Mouse (Mus musculus) embryonic facial prominence, embryonic 15.5 days (tissue): ENCODE data around the gene Ankrd33. TPM values are rescaled to one million over a fixed set of nuclear protein-coding genes. Genes with fewer than 3 reads are reported as not detected.

Experiments used
- ATAC-seq: fragments of 200-750 bp; cut with Nextera tagmentation; 2 replicates; pipeline ENCODE4 v1.8.0; 2017; ENCODE audit warnings: low read depth, moderate TSS enrichment; ENCODE audit not compliant: insufficient number of reproducible peaks, low FRiP score, low TSS enrichment
- H3K27ac ChIP-seq: fragments of 300-500 bp; sonication (generic); replicated peaks from 2 replicates; pipeline ENCODE4 v1.5.1; 2015; ENCODE audit warnings: mild to moderate bottlenecking, inconsistent platforms
- H3K27me3 ChIP-seq: fragments of 300-500 bp; sonication (generic); 2 replicates; pipeline ENCODE4 v1.6.1; 2015; ENCODE audit warnings: inconsistent platforms
- H3K36me3 ChIP-seq: fragments of 300-500 bp; sonication (generic); 2 replicates; pipeline ENCODE4 v1.6.1; 2015; ENCODE audit warnings: mild to moderate bottlenecking, inconsistent platforms
- H3K4me1 ChIP-seq: fragments of 300-500 bp; sonication (generic); 2 replicates; pipeline ENCODE4 v1.6.1; 2015; ENCODE audit warnings: inconsistent platforms
- H3K4me2 ChIP-seq: fragments of 300-500 bp; sonication (generic); replicated peaks from 2 replicates; pipeline ENCODE4 v1.6.1; 2015; ENCODE audit warnings: mild to moderate bottlenecking, inconsistent platforms
- H3K4me3 ChIP-seq: fragments of 300-500 bp; sonication (generic); replicated peaks from 2 replicates; pipeline ENCODE4 v1.5.1; 2015; ENCODE audit warnings: mild to moderate bottlenecking, inconsistent platforms
- H3K9ac ChIP-seq: fragments of 300-500 bp; sonication (generic); 2 replicates; pipeline ENCODE4 v1.6.1; 2015; ENCODE audit warnings: inconsistent platforms
- H3K9me3 ChIP-seq: fragments of 300-500 bp; sonication (generic); replicated peaks from 2 replicates; pipeline ENCODE4 v1.6.1; 2016; ENCODE audit warnings: inconsistent platforms
- WGBS: fragments of 180-500 bp; shearing (Covaris S2); methylation state at CpG from one replicate; pipeline ENCODE4 v1.1.7; 2015; 5-methylcytosine and 5-hydroxymethylcytosine counted together
- polyA plus RNA-seq: library from polyadenylated mRNA; unstranded; fragments of >200 nt; fragmentation: Nextera tagmentation; extraction: Ambion mirVana; gene quantifications from 2 replicates; pipeline ENCODE4 v1.2.1, GENCODE M21; 2015

The Ankrd33 gene
- polyA plus RNA-seq, 1 experiment from 2014 or later, result not detected

DNA sequence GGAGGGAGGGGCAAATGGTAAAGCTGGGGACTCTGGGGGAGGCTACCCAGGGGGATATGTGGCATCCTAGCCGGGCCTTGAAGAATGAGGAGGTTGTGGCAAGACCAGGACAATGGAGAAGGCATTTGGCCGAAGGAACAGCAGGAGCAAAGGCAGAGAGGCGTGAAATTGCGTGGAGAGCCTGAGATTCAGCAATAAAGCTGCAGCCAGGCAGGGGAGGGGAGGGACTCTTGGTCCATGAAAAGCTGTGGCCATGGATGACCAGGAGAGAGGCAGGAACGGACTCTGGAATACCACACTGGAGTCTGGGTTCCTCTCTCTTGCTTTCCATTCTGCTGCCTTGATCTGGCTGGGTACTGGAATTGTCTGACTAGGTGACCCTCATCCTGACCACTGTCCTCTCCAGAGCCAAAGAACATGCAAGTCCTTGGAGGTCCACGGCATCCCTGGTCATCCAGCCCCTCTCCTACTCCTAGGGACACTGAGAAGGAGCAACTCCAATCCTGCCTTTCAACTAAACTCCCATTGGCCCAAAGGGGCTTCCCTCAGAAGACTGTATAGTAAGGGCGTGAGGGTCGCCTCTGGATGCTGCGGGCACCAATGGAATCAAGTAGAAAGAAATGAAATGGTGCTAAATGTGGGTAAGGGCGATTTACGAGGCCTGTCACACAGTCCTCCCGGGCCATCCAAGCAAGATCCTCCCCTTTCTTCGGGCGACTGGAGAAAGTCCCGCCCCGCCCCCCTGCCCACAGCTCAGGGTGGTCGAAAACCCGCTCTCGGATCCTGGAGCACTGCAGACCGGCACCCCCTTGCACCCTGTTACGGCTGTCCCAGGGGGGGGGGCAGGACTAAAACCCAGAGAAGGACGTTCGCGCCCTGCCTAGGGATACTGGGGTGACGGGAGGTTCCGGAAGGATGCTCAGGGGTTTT, 39.2 kb upstream of the Ankrd33 start:
- Histone ChIP-seq H3K36me3 (no peaks in the 10 kb centered on the region), H3K27ac (no peak overlapping the region), H3K9ac (peak overlapping the region; percentile 9; the same call in 1 of the 2 replicates), H3K9me3 (no peaks in the 10 kb centered on the region), H3K27me3 (peaks cover 9% of the 10 kb centered on the region; the same call in 1 of the 2 replicates), H3K4me3 (peak overlapping the region; percentile 66), H3K4me1 (peaks cover 65% of the 10 kb centered on the region), H3K4me2 (peak overlapping the region; percentile 88)
- 13% methylated on average over 26 of the region's 26 CpGs for WGBS
- ATAC-seq, result no peak

DNA sequence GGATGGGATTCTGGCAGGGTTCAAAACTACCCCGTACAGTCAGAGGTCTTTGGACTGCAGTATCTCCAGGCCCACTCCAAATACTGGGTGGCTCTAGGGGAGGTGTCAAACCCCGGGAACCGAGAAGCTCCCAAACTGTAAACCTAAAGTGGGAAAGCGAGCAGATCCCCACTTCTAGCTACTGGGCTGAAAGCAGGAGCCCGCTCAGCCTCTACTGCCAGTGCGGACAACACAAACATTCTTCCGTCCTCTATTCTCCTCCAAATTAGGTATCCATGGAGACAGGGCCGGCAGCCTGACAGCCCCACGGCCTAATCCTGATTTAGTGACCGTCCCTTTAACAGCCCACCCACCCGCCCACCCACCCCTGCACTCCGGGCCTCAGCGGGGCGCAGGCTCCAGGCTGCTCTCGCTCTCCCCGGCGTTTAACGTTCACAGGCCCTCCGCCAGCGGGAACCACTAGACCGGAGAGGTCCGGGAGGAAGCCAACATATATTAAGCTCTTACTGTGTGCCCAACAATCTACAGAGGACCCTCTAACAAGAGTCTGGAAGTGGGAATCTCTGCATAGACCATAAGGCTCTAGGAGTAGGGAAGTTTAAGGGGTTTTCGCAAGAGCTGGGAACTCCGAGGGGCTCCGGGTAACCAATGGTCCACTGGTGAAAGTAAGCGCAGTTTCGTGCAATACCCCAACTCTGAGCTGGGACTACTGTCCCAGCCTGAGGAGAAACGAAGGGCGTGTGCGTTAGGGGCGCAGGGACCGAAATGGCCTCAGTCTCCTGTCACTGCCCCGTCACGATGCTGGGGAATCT, 38.3 kb upstream of the Ankrd33 start:
- Histone ChIP-seq H3K27ac (peak overlapping the region; percentile 73; the same call in 1 of the 2 replicates), H3K9ac (peak overlapping the region; percentile 69), H3K4me3 (peak overlapping the region; percentile 66), H3K9me3 (no peaks in the 10 kb centered on the region), H3K4me2 (peak overlapping the region; percentile 88), H3K36me3 (no peaks in the 10 kb centered on the region), H3K4me1 (peaks cover 69% of the 10 kb centered on the region), H3K27me3 (peaks cover 9% of the 10 kb centered on the region; the same call in 1 of the 2 replicates)
- 5% methylated on average over 34 of the region's 34 CpGs for WGBS
- ATAC-seq, result no peak

DNA sequence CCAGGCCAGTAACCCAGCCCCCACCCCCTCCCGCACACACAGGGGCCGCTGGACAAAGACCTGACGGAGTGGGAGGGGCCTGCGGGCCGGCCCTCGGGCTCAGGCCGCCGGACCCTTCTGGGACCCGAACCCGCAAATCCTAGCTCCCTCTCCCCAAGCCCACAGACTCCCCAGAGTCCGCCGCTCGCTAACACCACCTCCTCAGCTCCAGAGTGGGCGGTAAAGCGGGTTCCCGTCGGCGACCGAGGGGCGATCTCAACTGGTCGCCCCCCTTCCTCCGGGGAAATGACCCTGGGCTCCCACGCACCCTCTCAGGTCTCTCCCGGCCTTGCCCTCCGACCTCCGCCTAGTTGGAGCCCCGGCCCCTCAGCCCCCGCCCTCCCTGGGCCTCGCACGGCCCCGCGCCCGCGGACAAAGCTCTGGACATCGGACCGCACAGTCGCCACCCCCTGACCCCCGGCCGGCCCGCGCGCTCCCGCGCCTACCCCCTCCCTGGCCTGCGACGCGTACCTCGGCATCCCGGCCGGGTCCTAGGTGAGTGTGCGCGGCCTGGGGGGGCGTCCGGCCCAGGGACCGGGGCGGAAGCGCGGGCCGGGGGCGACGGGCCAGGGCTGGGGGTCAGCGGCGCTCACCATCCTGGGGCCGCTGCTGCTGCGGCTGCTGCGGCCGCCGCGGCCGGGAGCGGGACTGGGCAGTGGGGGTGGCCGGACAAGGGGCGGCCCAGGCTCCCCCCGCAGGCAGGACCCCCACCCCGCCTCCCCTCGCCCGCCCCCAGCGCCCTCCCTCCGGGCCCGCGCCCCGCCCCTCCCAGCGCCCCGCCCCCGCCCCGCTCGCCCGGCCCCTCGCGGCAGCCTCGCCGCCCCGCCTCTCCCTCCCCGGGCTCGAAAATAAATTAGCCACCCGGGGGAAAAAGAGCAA, 37.5 kb upstream of the Ankrd33 start, which contains the start of gene Fignl2:
Gene Fignl2, minus strand, starts transcription at position 755 of the 918 bp plus-strand sequence.
- H3K4me3 ChIP-seq, result peak within 1 kb of the TSS; percentile 66
- H3K9ac ChIP-seq, result peak within 1 kb of the TSS; percentile 69
- no peaks in the 10 kb centered on the region for H3K36me3 ChIP-seq
- peaks cover 68% of the 10 kb centered on the region for H3K4me1 ChIP-seq
- peaks cover 9% of the 10 kb centered on the region; the same call in 1 of the 2 replicates for H3K27me3 ChIP-seq
- peak within 1 kb of the TSS; percentile 88 for H3K4me2 ChIP-seq
- H3K9me3 ChIP-seq, result no peaks in the 10 kb centered on the region
- peak within 1 kb of the TSS; percentile 73 for H3K27ac ChIP-seq
- WGBS, result under 1% methylated on average over 63 of the region's 96 CpGs
- ATAC-seq, result peak; percentile 40

DNA sequence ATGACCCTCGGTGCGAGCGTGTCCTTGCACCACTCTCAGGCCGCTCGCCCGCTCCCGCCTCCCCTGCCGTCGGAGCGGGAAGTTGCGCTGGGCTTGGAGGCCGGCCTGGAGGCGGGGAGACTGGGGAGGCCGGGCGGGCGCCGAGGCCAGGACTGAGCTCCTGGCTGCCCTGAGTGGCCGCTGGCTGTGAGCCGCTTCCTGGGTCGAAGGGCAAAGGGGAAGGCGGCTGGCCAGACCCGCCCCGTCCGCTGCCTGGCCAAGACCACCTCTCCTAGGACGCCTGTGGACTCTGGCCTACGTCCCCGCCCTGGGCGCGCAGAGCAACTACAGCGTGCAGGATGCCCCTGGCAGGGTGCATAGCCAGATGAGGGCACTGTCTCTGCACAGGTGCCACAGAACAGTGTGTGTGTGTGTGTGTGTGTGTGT, 36.8 kb upstream of the Ankrd33 start:
- H3K36me3 ChIP-seq, result no peaks in the 10 kb centered on the region
- peak; percentile 61 for ATAC-seq
- H3K27ac ChIP-seq, result peak overlapping the region; percentile 73
- H3K27me3 ChIP-seq, result peaks cover 9% of the 10 kb centered on the region; the same call in 1 of the 2 replicates
- H3K4me2 ChIP-seq, result peak overlapping the region; percentile 88
- peak overlapping the region; percentile 66 for H3K4me3 ChIP-seq
- H3K9ac ChIP-seq, result peak overlapping the region; percentile 49
- no peaks in the 10 kb centered on the region for H3K9me3 ChIP-seq
- WGBS, result 2% methylated on average over 30 of the region's 30 CpGs
- H3K4me1 ChIP-seq, result peaks cover 68% of the 10 kb centered on the region

DNA sequence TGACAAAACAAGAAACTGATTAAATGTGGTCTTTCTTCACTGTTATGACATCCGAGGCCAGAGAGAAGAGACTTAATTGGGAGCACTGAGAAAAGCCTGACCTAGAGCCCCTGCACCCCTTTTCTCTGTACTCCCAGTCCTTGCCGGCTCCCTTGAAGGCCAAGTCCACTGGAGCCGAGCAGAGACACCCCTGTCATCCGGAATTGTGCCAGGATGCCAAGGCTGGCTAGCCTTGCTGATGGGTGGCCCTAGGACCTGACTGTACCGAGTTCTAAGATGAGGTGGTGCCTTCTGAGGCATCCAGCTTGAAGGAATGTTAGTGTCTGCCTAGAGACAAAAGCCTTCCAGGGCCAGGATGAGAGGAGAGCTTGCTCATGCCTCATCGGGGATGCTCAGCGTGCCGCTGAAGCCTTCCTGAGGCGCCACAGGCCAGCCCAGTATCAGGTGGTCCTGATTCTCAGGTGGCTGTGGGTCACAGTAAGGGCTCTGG, 35.5 kb upstream of the Ankrd33 start:
- Histone ChIP-seq H3K4me2 (no peak overlapping the region), H3K9me3 (no peaks in the 10 kb centered on the region), H3K27me3 (peaks cover 9% of the 10 kb centered on the region; the same call in 1 of the 2 replicates), H3K27ac (no peak overlapping the region), H3K36me3 (no peaks in the 10 kb centered on the region), H3K9ac (no peak overlapping the region), H3K4me3 (no peak overlapping the region), H3K4me1 (peaks cover 67% of the 10 kb centered on the region)
- 76% methylated on average over 9 of the region's 9 CpGs for WGBS
- ATAC-seq, result no peak

DNA sequence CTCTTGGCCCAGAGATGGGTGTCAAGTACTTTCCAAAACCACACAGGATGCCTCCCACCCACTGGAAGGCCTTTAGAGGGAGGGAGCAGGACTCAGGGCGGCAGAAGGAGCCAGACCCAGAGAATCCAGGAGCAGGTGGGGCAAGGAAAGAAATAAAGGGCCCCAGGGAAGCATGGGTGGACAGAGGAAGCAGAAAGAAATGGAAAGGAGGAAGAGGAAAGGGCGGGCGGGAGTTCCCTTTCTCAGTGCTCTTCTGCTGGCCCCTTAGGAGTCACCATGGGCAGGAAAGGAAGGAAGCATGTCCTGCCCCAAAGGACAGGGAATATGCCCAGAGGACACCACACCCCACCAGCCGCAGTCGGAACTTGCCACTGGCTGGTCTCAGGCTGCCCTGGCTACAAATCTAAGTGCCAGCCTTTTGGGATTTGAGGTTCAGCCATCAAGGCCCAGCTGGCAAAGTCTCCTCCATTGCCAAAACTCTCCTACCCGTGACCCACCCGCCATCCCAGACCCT, 34.5 kb upstream of the Ankrd33 start:
- Histone ChIP-seq H3K4me3 (no peak overlapping the region), H3K4me2 (no peak overlapping the region), H3K9me3 (no peaks in the 10 kb centered on the region), H3K36me3 (no peaks in the 10 kb centered on the region), H3K9ac (no peak overlapping the region), H3K27me3 (peaks cover 6% of the 10 kb centered on the region; the same call in 1 of the 2 replicates), H3K27ac (0 out of 2 replicates have a peak overlapping the region, but pooled peaks have one; percentile 17), H3K4me1 (peaks cover 58% of the 10 kb centered on the region)
- 72% methylated on average over 7 of the region's 7 CpGs for WGBS
- no peak for ATAC-seq

DNA sequence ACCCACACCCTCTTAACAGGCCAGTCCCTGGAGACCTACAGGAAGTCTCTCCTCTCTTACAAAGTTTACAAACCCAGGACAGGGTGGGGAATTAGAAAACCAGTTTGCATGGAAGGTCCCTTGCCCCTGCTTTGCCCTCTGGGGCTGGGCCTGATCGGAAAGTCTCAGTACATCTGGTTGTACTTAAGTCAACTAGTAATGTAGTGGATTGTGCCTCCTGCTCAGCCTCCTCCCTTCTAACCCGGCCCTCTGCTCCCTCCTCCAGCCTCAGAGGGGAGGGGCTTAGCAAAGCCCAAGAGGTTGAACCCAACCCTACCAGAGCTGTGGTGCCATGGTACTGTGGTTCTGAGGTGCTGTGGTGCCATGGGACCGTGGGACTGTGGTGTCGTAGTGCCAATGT, 33.3 kb upstream of the Ankrd33 start:
- no peak overlapping the region for H3K9ac ChIP-seq
- peaks cover 47% of the 10 kb centered on the region for H3K4me1 ChIP-seq
- H3K9me3 ChIP-seq, result no peaks in the 10 kb centered on the region
- H3K27ac ChIP-seq, result 0 out of 2 replicates have a peak overlapping the region, but pooled peaks have one; percentile 39
- no peak overlapping the region for H3K4me2 ChIP-seq
- 37% methylated on average over 4 of the region's 4 CpGs for WGBS
- no peak overlapping the region for H3K4me3 ChIP-seq
- no peak for ATAC-seq
- no peaks in the 10 kb centered on the region for H3K36me3 ChIP-seq
- no peaks in the 10 kb centered on the region for H3K27me3 ChIP-seq

DNA sequence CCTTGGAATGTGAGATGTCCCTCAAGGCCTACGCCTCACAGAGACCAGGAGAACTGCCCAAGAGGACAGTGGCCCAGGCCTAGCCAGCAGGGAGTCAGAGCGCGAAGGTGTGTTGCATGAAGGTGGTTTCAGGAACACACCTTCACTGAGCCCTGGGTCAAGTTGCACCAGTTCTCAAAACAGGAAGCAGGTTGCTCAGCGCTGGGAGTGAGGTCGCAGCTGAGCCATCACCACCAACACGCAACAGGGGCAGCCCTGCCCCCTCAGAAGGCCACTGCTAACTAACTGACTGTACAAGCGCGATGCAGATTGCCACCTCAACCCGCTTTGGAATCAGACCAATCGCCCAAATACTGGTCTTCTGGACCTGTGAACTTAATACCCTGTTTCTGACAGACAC, 31.1 kb upstream of the Ankrd33 start:
- no peak overlapping the region for H3K27ac ChIP-seq
- H3K9ac ChIP-seq, result no peak overlapping the region
- no peak overlapping the region for H3K4me3 ChIP-seq
- peaks cover 29% of the 10 kb centered on the region for H3K4me1 ChIP-seq
- H3K9me3 ChIP-seq, result no peaks in the 10 kb centered on the region
- ATAC-seq, result no peak
- H3K27me3 ChIP-seq, result no peaks in the 10 kb centered on the region
- no peak overlapping the region for H3K4me2 ChIP-seq
- 69% methylated on average over 10 of the region's 10 CpGs for WGBS
- H3K36me3 ChIP-seq, result no peaks in the 10 kb centered on the region

DNA sequence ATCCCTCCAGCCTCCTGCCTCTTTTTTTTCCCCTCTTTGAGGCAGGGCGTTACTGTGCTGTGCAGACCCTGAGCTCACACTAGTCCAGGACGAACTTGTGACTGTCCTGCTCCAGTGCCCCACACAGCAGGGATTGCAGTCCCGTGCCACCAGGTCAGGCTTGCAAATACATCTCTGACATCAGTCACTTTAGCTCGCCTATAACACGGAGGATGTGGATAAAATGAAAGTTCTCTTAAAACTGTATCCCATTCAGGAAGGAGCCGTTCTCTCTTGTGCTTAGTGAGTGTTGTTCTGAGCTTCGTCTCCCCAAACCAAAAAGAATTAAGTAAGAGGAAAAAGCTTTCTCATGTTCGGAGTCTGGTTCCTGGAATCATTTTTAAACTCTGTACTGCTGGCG, 29.1 kb upstream of the Ankrd33 start:
- H3K9me3 ChIP-seq, result no peaks in the 10 kb centered on the region
- H3K9ac ChIP-seq, result no peak overlapping the region
- H3K36me3 ChIP-seq, result no peaks in the 10 kb centered on the region
- peaks cover 11% of the 10 kb centered on the region for H3K4me1 ChIP-seq
- no peak overlapping the region for H3K4me2 ChIP-seq
- WGBS, result 61% methylated on average over 9 of the region's 9 CpGs
- no peaks in the 10 kb centered on the region for H3K27me3 ChIP-seq
- ATAC-seq, result no peak
- H3K4me3 ChIP-seq, result no peak overlapping the region
- H3K27ac ChIP-seq, result peak overlapping the region; percentile 44

DNA sequence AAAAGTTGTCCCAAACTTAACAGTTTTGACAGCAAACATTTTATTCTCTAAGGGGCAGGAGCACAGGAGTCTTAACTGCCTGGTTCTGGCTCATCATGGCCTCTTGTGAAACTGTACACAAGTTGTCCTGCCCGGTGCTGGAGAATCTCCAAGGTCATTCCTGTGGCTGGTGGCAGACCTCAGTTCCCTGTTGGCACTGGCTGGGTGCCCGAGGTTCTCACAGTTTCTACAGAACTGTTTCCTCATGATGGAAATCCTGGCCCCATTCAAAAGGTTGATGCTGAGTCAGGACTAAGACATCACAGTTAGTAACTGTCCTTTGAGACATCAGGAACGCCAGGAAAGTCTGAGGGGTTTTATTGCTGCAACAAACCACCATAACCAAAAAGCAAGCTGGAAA, 28.6 kb upstream of the Ankrd33 start:
- no peaks in the 10 kb centered on the region for H3K27me3 ChIP-seq
- no peaks in the 10 kb centered on the region for H3K9me3 ChIP-seq
- H3K4me2 ChIP-seq, result no peak overlapping the region
- H3K9ac ChIP-seq, result no peak overlapping the region
- WGBS, result 49% methylated on average over 3 of the region's 3 CpGs
- no peak overlapping the region for H3K4me3 ChIP-seq
- H3K27ac ChIP-seq, result peak overlapping the region; percentile 44
- peaks cover 6% of the 10 kb centered on the region for H3K4me1 ChIP-seq
- H3K36me3 ChIP-seq, result no peaks in the 10 kb centered on the region
- no peak for ATAC-seq
